Mouse (Mus musculus): Measurements from ENCODE around the gene Col15a1. TPM values are rescaled to one million over a fixed set of nuclear protein-coding genes. Genes with fewer than 3 reads are reported as not detected.

Col15a1 gene
- polyA plus RNA-seq, 1 experiment = 9.3 TPM

DNA sequence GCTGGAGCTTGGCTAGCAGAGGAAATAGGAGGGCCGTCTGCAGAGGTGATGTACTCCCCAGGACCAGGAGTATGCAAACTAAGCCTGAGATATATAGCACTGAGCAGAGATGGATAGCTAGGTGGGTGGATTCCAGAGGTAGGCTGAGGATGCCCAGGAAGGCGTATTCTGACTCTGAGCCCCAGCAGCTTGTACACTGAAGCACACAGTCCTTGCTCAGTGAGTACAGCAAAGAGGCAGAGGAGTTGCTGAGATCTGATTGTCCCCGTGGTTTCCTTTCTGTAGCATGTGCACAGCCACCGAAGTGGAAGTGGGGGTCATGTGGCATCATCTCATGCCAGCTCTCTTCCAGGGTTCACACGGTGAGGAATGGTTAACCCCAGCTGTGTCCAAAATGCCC, 54.0 kb downstream of the Col15a1 start:
- no peak for DNase-seq (ENCODE audit: extremely low spot score in 1 of 2, low spot score in 1 of 2)

DNA sequence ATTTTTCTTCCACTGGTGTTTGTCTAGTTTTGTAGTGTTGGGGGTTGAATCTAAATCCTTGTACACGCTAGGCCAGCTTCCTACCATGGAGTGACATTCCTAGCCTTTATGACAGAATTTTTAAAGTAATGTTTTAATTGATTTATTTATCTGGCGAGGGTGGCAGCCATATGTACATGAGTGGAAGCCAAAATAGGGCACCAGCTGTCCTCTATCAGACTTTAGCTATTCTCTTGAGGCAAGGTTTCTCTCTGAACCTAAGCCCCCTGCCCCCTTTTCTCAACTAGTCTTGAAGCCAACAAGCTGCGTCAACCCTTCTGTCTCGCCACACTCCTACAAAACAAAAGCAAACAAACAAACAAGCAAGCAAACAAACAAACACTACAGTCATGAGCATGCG, 57.6 kb downstream of the Col15a1 start:
- DNase-seq (ENCODE audit: extremely low spot score in 1 of 2, low spot score in 1 of 2) = no peak

- DNase-seq (ENCODE audit: extremely low spot score in 1 of 2, low spot score in 1 of 2) = peak in 1 of 2 experiments; percentile 49
These were observed 64.6 kb downstream of the Col15a1 start for GRCm38 (mm10) chr4:47272452-47273130.

GRCm38 (mm10) chr4:47273795-47274194, 65.8 kb downstream of the Col15a1 start:
- DNase-seq (ENCODE audit: extremely low spot score in 1 of 2, low spot score in 1 of 2) = peak in 1 of 2 experiments; percentile 42

DNA sequence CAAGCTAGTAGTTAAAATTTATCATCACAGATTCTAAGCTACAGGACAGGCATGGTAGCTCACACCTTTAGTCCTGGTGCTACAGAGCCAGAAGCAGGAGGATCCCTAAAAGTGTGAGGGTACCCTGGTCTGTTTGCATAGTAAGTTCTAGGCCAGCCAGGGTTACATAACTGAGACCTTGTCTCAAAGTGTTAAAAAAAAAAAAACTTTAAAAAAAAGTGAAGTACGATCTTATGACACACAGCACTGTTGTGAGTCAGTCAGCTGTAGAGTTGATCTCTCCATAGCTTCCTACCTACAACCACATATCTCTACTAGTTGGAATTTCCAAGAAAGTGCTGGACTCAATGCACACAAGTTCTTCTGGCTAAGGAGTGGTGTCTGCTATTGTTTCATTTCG, 67.0 kb downstream of the Col15a1 start:
- DNase-seq (ENCODE audit: extremely low spot score in 1 of 2, low spot score in 1 of 2) = no peak

GRCm38 (mm10) chr4:47278397-47278796, 70.4 kb downstream of the Col15a1 start:
- no peak for DNase-seq (ENCODE audit: extremely low spot score in 1 of 2, low spot score in 1 of 2)

DNA sequence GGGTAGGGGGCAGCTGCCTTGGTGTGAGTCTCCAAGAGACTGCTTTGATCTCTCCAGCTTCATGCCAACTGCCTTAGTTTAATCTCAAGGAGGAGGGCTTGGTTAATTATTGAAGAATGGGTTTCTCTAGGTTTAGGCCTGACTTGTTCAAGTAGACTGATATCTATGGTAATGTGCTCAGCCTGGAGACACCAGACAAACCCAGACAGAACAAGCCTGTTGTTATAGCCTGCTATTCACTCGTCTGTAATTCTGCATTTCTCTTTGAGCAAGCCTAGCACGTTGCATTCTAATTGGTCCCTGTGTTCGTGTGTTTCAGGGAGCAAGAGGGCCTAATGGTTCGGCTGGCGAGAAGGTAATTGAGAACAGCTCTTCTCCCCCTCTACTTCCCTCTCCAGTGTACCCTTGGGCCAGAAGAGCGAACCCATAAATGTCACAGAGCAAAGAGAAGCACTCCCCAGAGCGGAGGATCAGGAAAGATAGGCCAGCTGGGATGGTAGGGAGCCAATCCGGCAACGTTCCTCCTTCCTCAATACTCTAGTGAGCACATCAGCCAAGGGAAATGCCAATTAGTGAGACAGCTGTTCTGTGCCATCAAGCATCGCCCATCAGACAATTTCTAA, 71.2 kb downstream of the Col15a1 start:
- DNase-seq (ENCODE audit: extremely low spot score in 1 of 2, low spot score in 1 of 2) = no peak

- no peak for DNase-seq (ENCODE audit: extremely low spot score in 1 of 2, low spot score in 1 of 2)
These were observed 72.2 kb downstream of the Col15a1 start for GRCm38 (mm10) chr4:47280126-47280525.

GRCm38 (mm10) chr4:47281920-47282682, 74.1 kb downstream of the Col15a1 start:
- peak in 1 of 2 experiments; percentile 42 for DNase-seq (ENCODE audit: extremely low spot score in 1 of 2, low spot score in 1 of 2)

GRCm38 (mm10) chr4:47284311-47284710, 76.3 kb downstream of the Col15a1 start:
- DNase-seq (ENCODE audit: extremely low spot score in 1 of 2, low spot score in 1 of 2) = no peak

- no peak for DNase-seq (ENCODE audit: extremely low spot score in 1 of 2, low spot score in 1 of 2)
These were observed 76.9 kb downstream of the Col15a1 start for GRCm38 (mm10) chr4:47284874-47285273.

GRCm38 (mm10) chr4:47286599-47287147, 78.7 kb downstream of the Col15a1 start:
- no peak for DNase-seq (ENCODE audit: extremely low spot score in 1 of 2, low spot score in 1 of 2)

- DNase-seq (ENCODE audit: extremely low spot score in 1 of 2, low spot score in 1 of 2) = no peak
These were observed 79.5 kb downstream of the Col15a1 start for GRCm38 (mm10) chr4:47287468-47287867.

DNA sequence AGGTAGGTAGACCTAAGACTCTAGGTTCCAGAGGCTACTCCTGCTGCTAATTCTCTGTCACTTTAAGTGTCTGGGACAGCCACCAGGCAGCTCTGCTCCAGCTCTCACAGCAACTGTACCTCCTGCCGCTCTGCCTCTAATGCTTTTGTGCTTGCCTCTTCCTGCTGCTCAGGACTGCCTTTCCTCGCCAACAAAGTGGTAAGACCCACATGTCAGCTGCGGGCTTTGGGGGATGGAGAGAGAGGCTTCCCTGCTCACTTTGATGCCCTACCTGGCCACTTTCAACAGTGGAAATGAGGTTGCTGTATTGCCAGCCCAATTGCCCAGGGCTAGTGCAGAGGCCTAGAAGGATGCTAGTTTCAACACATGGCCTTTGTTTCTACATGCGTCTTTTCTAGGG, 80.3 kb downstream of the Col15a1 start:
- DNase-seq (ENCODE audit: extremely low spot score in 1 of 2, low spot score in 1 of 2) = no peak

DNA sequence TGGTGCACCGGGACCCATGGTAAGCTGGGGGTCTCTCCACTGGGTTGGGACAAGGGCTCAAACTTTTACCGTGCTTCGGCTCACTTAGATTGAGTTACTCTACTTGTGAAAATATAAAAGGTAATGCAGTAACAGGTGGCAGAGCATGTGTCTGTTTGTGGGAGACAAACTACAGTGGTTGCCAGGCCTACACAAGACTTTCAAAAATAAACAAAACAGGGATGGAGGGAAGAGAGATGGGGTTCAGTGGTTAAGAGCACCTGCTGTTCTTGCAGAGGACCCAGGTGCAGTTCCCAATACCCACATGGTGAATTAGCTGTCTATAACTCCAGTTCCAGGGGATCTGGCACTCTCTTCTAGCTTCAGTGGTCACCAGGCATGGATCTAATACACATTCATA, 81.6 kb downstream of the Col15a1 start:
- DNase-seq (ENCODE audit: extremely low spot score in 1 of 2, low spot score in 1 of 2) = no peak

GRCm38 (mm10) chr4:47290448-47290847, 82.5 kb downstream of the Col15a1 start:
- no peak for DNase-seq (ENCODE audit: extremely low spot score in 1 of 2, low spot score in 1 of 2)

DNA sequence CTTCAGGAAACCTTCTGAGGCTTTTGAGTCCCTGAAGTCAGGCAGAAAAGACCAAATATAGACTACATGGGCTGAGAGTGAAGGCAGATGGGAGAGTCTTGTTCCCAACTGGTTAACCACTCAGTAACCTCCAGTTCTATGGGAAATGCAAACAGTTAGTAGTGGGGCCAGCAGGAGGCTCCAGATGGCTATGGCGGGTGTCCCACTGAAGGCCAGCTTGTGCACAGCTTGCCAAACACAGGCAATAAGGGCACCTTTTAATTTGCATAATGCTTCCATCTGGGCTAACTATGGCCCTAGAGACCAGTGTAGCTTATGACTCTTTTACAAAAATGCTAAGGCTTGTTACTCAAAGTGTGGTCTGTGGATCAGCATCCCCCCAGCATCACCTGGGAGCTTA, 83.1 kb downstream of the Col15a1 start:
- DNase-seq (ENCODE audit: extremely low spot score in 1 of 2, low spot score in 1 of 2) = peak in 1 of 2 experiments; percentile 46

GRCm38 (mm10) chr4:47292956-47293355, 85.0 kb downstream of the Col15a1 start:
- no peak for DNase-seq (ENCODE audit: extremely low spot score in 1 of 2, low spot score in 1 of 2)

- peak in 1 of 2 experiments; percentile 69 for DNase-seq (ENCODE audit: extremely low spot score in 1 of 2, low spot score in 1 of 2)
These were observed 86.0 kb downstream of the Col15a1 start for GRCm38 (mm10) chr4:47293771-47294543.

GRCm38 (mm10) chr4:47294544-47295070, 86.6 kb downstream of the Col15a1 start:
- no peak for DNase-seq (ENCODE audit: extremely low spot score in 1 of 2, low spot score in 1 of 2)
